Mouse (Mus musculus): ENCODE results near the gene Trim6. TPM values are rescaled to one million over a fixed set of nuclear protein-coding genes. Genes with fewer than 3 reads are reported as not detected.
"Not testable (repeated sequence)": the region's sequence is repeated elsewhere in the genome, so short reads cannot be mapped to it uniquely, and the experiment has no call there.

The Trim6 gene
- polyA plus RNA-seq (2017; shearing (Covaris generic)): 1 to 10 TPM in 1 of 2 experiments, under 1 TPM in 1; 0.25 to 2.7 TPM

- ATAC-seq: no peak
These were observed at the start of gene Trim6 for GRCm38 (mm10) chr7:104218701-104219569. Trim6 (plus strand) TSS chr7:104218793.

- ATAC-seq: peak; percentile 76
These were observed 48.9 kb upstream of the Trim6 start for GRCm38 (mm10) chr7:104169634-104170204.

- no peak for ATAC-seq
These were observed 43.5 kb upstream of the Trim6 start for GRCm38 (mm10) chr7:104175085-104175484.

- ATAC-seq: no peak
These were observed 40.1 kb upstream of the Trim6 start for GRCm38 (mm10) chr7:104178422-104179054.

DNA sequence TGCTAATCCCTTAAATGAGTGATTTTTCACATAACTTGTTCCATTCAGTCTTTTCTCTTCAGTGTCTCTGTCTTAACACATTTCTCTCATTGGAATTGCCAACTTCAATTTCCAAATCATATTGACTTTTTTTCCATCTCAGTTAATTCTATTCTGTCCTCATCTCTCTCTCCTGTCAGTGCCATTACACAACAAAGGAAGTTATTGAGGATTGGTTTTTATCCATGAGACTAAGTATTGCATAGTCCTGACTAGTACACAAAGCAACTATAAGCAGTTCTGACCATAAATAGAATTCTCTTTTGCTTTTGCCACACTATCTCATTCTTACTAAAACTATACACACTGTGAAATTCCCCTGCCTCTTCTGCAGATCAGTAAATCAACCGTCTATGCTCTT lies 39.5 kb upstream of the Trim6 start:
- no peak for ATAC-seq

DNA sequence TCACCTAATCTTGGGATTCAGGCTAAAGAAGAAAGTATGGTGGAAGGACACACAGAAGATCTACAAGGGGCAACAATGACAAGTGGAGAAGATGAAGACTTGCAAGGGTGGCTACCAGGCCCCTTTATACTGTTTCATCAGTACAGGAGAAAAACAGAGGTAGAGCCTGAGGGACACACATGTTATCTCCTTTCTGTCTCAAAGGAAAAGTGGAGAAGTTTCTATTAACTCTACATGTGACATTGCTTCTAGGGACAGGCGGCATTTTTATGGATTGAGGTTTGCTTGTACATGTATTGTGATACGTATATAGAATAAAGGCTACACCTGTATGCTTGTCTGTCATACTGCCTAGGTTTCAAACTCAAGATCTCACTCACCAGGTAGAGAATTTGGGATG lies 35.3 kb upstream of the Trim6 start, which contains the start of gene Olfr648:
TSS of gene Olfr648 (minus strand) at position 101 of the 400 bp plus-strand sequence.
- ATAC-seq: no peak

DNA sequence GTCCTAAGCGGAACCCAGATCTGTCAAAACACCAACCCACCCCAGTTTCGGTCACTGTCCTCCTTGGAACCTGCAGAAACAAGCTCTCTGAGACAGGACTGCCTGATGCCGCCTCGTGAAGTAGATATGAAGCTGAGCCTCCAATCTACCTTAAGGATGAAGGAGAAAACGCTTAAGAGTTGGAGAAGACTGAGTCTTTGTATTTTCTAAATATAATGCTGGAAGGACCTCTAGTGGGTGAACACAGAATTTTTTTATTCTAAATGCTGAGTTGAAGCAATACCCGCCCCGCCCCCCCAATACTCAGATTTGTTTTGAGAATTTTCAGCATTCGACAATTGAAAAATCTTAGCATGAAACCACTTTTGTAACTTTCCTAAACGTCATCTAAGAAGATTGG lies 27.3 kb upstream of the Trim6 start:
- ATAC-seq: no peak

GRCm38 (mm10) chr7:104195885-104196284 lies 22.7 kb upstream of the Trim6 start, which contains the start of gene Olfr649:
Olfr649 (minus strand) TSS chr7:104195985.
- ATAC-seq: no peak

DNA sequence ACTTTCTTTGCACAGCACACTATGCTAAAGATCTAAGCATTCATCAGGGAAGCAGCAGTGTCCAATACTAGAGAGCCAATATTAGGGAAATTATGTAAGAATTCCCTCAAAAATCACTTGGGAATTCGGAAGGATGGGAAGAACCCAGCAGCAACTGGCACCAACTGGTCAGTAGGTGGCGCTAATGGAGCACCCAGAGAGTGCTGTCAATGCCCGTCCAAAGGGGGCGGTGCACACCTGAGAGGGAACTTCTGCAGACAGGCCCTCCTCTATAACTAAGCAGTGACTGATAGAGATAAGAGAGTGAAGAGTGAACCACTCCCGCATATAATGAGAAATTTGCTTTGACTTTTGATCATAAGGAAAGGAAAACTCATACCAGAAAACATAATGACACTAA lies 18.8 kb upstream of the Trim6 start:
- ATAC-seq: peak; percentile 92

DNA sequence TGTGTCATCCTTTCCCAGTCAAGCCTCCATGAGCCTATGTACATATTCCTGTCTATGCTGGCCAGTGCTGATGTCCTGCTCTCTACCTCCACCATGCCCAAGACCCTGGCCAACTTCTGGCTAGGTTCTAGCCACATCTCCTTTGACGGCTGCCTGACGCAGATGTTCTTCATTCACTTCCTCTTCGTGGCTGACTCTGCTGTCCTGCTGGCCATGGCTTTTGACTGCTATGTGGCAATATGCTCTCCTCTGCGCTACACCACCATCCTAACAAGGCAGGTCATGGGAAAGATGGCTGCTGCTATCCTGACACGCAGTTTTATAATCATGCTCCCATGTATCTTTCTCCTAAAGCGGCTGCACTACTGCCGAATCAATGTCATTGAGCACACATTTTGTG lies 12.4 kb upstream of the Trim6 start:
- no peak for ATAC-seq

DNA sequence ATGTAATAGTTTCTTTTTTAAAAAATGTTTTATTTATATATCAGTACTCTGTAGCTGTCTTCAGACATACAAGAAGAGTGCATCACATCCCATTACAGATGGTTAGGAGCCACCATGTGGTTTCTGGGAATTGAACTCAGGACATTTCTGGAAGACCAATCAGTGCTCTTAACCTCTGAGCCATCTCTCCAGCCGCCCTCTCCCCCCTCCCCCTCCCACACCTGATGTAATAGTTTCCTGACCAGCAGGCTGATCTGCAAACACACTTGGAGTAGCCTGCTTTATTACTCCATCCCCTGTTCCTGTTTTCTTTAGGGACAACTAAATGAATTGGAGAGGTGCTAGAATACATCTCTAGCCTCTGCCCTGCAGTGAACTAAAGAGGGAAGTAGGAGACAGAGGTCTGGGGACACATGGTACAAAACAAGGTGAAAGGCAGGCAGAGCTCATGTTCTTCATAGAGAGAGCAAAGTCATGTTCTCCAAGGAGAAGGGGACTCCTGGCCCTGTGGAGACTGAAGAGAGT lies 2.5 kb upstream of the Trim6 start:
- ATAC-seq: no peak

DNA sequence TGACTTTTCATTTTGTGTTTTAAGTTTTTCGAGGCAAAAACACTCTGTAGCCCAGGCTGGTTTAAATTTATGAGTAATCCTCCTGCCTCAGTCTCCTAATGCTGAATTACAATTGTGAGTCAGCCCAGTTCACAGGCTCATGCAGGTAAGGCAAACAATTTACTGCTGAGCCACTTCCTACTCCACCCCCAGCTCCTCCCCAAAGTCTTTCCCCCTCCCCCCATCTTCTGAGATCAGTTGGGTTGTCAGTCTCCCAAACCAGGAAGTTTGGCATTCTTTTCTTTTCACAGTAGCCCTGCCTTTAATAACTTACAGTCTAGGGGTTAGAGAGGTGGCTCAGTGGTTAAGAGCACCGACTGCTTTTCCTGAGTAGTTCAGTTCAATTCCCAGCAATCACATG lies 712 bp upstream of the Trim6 start:
- ATAC-seq: peak; percentile 62

DNA sequence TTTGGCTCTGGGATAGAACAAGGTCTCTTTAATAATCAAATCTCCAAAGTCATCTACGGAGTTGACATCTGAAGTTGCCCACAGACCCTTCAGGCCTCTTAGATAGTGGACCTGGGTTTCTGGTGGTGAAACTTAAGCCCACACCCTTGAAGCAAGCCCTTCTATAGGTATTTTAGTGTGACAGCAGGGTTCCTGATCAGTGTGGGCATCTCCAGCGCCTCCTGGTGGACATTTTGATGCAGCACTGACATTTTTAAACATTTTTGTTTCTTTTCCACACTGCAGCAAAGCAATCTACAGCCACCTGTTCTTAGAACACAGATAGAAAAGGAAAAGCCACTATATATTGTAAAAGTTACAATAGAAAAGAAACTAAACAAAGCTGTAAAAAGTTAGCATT lies 12.6 kb downstream of the Trim6 start:
- ATAC-seq: peak; percentile 82

DNA sequence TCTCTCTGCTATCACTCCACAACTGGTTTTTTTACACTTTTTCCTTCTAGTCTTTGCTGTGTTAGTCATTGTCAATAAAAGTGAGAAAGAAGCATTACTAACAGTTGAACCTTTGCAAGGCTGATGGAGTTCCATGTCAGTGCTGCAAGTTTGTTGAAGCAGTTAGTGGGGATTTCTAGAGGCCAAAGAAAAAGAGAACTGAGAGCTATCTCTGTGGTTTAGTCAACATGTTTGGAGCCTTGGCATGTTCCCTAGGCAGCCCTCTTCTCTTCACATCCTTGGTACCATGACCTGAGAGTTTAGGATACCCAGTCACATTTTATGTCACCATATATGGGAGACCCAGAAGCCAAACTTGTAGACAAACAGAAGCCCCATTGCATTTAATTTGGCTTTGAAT lies 22.3 kb downstream of the Trim6 start:
- ATAC-seq: no peak

DNA sequence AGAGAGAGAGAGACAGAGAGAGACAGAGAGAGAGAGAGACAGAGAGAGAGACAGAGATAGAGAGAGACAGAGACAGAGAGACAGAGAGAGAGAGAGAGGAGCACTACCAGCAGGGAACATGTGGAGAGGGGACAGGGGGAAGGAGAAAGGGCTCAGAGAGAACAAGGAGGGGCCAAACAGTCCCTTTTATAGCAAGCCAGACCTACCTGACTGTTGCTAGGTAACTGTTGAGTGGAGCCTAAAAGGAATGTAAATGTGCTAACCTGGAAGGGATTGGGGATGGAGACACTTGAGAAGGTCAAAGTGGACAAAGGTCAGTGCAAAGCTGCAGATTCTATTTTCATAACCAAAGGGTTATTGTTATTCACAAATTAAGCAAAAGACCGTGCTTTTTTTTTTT lies 25.0 kb downstream of the Trim6 start:
- no peak for ATAC-seq

GRCm38 (mm10) chr7:104244287-104245181 lies 25.9 kb downstream of the Trim6 start, which contains the start of gene Trim34a:
Trim34a (plus strand) TSS chr7:104244457.
- peak; percentile 97 for ATAC-seq

- not testable (repeated sequence) for ATAC-seq
These were observed 41.8 kb downstream of the Trim6 start for GRCm38 (mm10) chr7:104260380-104260779.

- not testable (repeated sequence) for ATAC-seq
These were observed 46.7 kb downstream of the Trim6 start for GRCm38 (mm10) chr7:104265335-104265734.

DNA sequence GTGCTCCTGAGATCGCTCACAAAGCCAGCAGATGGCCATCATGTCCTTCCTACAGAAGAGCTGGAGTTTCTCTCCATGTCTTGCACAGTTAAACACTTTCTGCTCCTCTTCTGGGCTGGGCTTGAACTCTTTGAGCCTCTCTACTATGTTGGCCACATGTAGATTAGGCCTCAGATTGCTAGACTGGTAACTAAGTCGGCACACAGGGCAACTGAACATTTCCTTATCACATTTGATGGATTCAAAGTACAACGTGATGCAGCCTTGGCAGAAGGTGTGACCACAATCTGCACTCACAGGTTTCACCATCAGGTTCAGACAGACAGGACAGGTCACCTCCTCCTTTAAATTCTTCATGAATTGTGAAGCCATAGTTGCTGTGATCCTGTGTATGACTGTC lies 60.8 kb downstream of the Trim6 start:
- ATAC-seq: not testable (repeated sequence)

Measured in CD4-positive, CD25-positive, alpha-beta regulatory T cell, adult 4 months (primary cell).